Mouse (Mus musculus): Measurements from ENCODE around the gene Mtch1. TPM values are rescaled to one million over a fixed set of nuclear protein-coding genes. Genes with fewer than 3 reads are reported as not detected.
"Not testable (repeated sequence)": the region's sequence is repeated elsewhere in the genome, so short reads cannot be mapped to it uniquely, and the experiment has no call there.

The Mtch1 gene
- polyA plus RNA-seq (2015; fragmentation: Nextera tagmentation; extraction: Ambion mirVana) = 378 and 381 TPM in 2 replicates

GRCm38 (mm10) chr17:29347645-29348256 lies at the start of gene Mtch1:
Gene Mtch1, minus strand, starts transcription at chr17:29347934.
- Histone ChIP-seq H3K4me2 (peak within 1 kb of the TSS; percentile 75), H3K36me3 (ENCODE audit: poor library complexity, severe bottlenecking) (peaks cover 18% of the 10 kb centered on the region), H3K4me3 (peak within 1 kb of the TSS; percentile 87), H3K4me1 (peaks cover 33% of the 10 kb centered on the region), H3K9ac (peak within 1 kb of the TSS; percentile 96), H3K9me3 (replicated peaks) (no peaks in the 10 kb centered on the region), H3K27me3 (no peaks in the 10 kb centered on the region), H3K27ac (peak within 1 kb of the TSS; percentile 92)
- WGBS = 2% methylated on average over 25 of the region's 53 CpGs
- peak; percentile 91 for ATAC-seq

- Histone ChIP-seq H3K36me3 (ENCODE audit: poor library complexity, severe bottlenecking) (no peaks in the 10 kb centered on the region), H3K9ac (no peak overlapping the region), H3K27ac (no peak overlapping the region), H3K4me3 (no peak overlapping the region), H3K4me1 (peaks cover 22% of the 10 kb centered on the region), H3K27me3 (0 out of 2 replicates have a peak, but pooled peaks cover 9% of the 10 kb centered on the region), H3K9me3 (replicated peaks) (no peaks in the 10 kb centered on the region), H3K4me2 (peak overlapping the region; percentile 66)
- WGBS = 18% methylated on average over 6 of the region's 6 CpGs
- peak; percentile 73 for ATAC-seq
These were observed 49.1 kb upstream of the Mtch1 start for GRCm38 (mm10) chr17:29396821-29397242.

- Histone ChIP-seq H3K4me1 (peaks cover 22% of the 10 kb centered on the region), H3K9me3 (replicated peaks) (no peaks in the 10 kb centered on the region), H3K36me3 (ENCODE audit: poor library complexity, severe bottlenecking) (no peaks in the 10 kb centered on the region), H3K27me3 (0 out of 2 replicates have a peak, but pooled peaks cover 6% of the 10 kb centered on the region), H3K9ac (no peak overlapping the region), H3K4me3 (no peak overlapping the region), H3K27ac (no peak overlapping the region), H3K4me2 (no peak overlapping the region)
- no peak for ATAC-seq
- 57% methylated on average over 6 of the region's 6 CpGs for WGBS
These were observed 48.5 kb upstream of the Mtch1 start for GRCm38 (mm10) chr17:29396056-29396799.

- H3K9ac ChIP-seq = no peak overlapping the region
- H3K4me1 ChIP-seq = peaks cover 22% of the 10 kb centered on the region
- H3K4me3 ChIP-seq = no peak overlapping the region
- no peaks in the 10 kb centered on the region for H3K36me3 ChIP-seq (ENCODE audit: poor library complexity, severe bottlenecking)
- ATAC-seq = no peak
- no peak overlapping the region for H3K4me2 ChIP-seq
- H3K27ac ChIP-seq = no peak overlapping the region
- no peaks in the 10 kb centered on the region for H3K9me3 ChIP-seq (replicated peaks)
- H3K27me3 ChIP-seq = 0 out of 2 replicates have a peak, but pooled peaks cover 6% of the 10 kb centered on the region
- 80% methylated on average over 7 of the region's 7 CpGs for WGBS
These were observed 47.6 kb upstream of the Mtch1 start for GRCm38 (mm10) chr17:29395381-29395780.

GRCm38 (mm10) chr17:29394761-29395160 lies 47.0 kb upstream of the Mtch1 start:
- ATAC-seq; H3K27me3 ChIP-seq; H3K9ac ChIP-seq; H3K9me3 ChIP-seq (replicated peaks); H3K36me3 ChIP-seq (ENCODE audit: poor library complexity, severe bottlenecking); H3K27ac ChIP-seq; H3K4me2 ChIP-seq; H3K4me3 ChIP-seq: not testable (repeated sequence)
- WGBS = 74% methylated on average over 2 of the region's 2 CpGs
- H3K4me1 ChIP-seq = peaks cover 22% of the 10 kb centered on the region

- 79% methylated on average over 9 of the region's 9 CpGs for WGBS
- H3K4me2 ChIP-seq = no peak overlapping the region
These were observed 46.5 kb upstream of the Mtch1 start for GRCm38 (mm10) chr17:29394106-29394760.

GRCm38 (mm10) chr17:29393335-29394089 lies 45.8 kb upstream of the Mtch1 start:
- 68% methylated on average over 14 of the region's 14 CpGs for WGBS

More at GRCm38 (mm10) chr17:29394106-29394760, 46.5 kb upstream of the Mtch1 start:
- H3K9ac ChIP-seq = no peak overlapping the region
- no peaks in the 10 kb centered on the region for H3K36me3 ChIP-seq (ENCODE audit: poor library complexity, severe bottlenecking)
- ATAC-seq = no peak
- H3K27me3 ChIP-seq = 0 out of 2 replicates have a peak, but pooled peaks cover 5% of the 10 kb centered on the region
- no peaks in the 10 kb centered on the region for H3K9me3 ChIP-seq (replicated peaks)
- peaks cover 22% of the 10 kb centered on the region for H3K4me1 ChIP-seq
- no peak overlapping the region for H3K4me3 ChIP-seq
- no peak overlapping the region for H3K27ac ChIP-seq

GRCm38 (mm10) chr17:29391280-29391679 lies 43.5 kb upstream of the Mtch1 start:
- Histone ChIP-seq H3K4me3 (no peak overlapping the region), H3K9ac (no peak overlapping the region), H3K27ac (no peak overlapping the region), H3K4me1 (no peaks in the 10 kb centered on the region), H3K4me2 (no peak overlapping the region), H3K27me3 (no peaks in the 10 kb centered on the region), H3K36me3 (ENCODE audit: poor library complexity, severe bottlenecking) (no peaks in the 10 kb centered on the region), H3K9me3 (replicated peaks) (no peaks in the 10 kb centered on the region)
- ATAC-seq = no peak
- WGBS = 91% methylated on average over 8 of the region's 8 CpGs

More at GRCm38 (mm10) chr17:29393335-29394089, 45.8 kb upstream of the Mtch1 start:
- Histone ChIP-seq H3K27ac (no peak overlapping the region), H3K27me3 (no peaks in the 10 kb centered on the region), H3K9me3 (replicated peaks) (no peaks in the 10 kb centered on the region), H3K4me2 (no peak overlapping the region), H3K36me3 (ENCODE audit: poor library complexity, severe bottlenecking) (no peaks in the 10 kb centered on the region), H3K4me3 (no peak overlapping the region), H3K9ac (no peak overlapping the region), H3K4me1 (peaks cover 16% of the 10 kb centered on the region)
- no peak for ATAC-seq

GRCm38 (mm10) chr17:29388978-29389377 lies 41.2 kb upstream of the Mtch1 start:
- H3K4me3 ChIP-seq = no peak overlapping the region
- no peaks in the 10 kb centered on the region for H3K9me3 ChIP-seq (replicated peaks)
- no peaks in the 10 kb centered on the region for H3K36me3 ChIP-seq (ENCODE audit: poor library complexity, severe bottlenecking)
- no peak for ATAC-seq
- H3K9ac ChIP-seq = no peak overlapping the region
- H3K27ac ChIP-seq = no peak overlapping the region
- H3K4me2 ChIP-seq = no peak overlapping the region
- 83% methylated on average over 11 of the region's 11 CpGs for WGBS
- peaks cover 4% of the 10 kb centered on the region; the same call in 1 of the 2 replicates for H3K4me1 ChIP-seq
- H3K27me3 ChIP-seq = no peaks in the 10 kb centered on the region

- Histone ChIP-seq H3K9me3 (replicated peaks) (no peaks in the 10 kb centered on the region), H3K4me2 (no peak overlapping the region), H3K36me3 (ENCODE audit: poor library complexity, severe bottlenecking) (no peaks in the 10 kb centered on the region), H3K27ac (no peak overlapping the region), H3K27me3 (no peaks in the 10 kb centered on the region), H3K4me3 (no peak overlapping the region), H3K9ac (no peak overlapping the region), H3K4me1 (peaks cover 9% of the 10 kb centered on the region; the same call in 1 of the 2 replicates)
- 36% methylated on average over 6 of the region's 6 CpGs for whole genome bisulfite sequencing
- ATAC-seq = no peak
These were observed 38.0 kb upstream of the Mtch1 start for GRCm38 (mm10) chr17:29385746-29386145.

- Histone ChIP-seq H3K36me3 (ENCODE audit: poor library complexity, severe bottlenecking) (no peaks in the 10 kb centered on the region), H3K4me1 (peaks cover 9% of the 10 kb centered on the region; the same call in 1 of the 2 replicates), H3K27ac (no peak overlapping the region), H3K4me3 (no peak overlapping the region), H3K9ac (no peak overlapping the region), H3K27me3 (no peaks in the 10 kb centered on the region), H3K9me3 (replicated peaks) (no peaks in the 10 kb centered on the region), H3K4me2 (no peak overlapping the region)
- no peak for ATAC-seq
- WGBS = 66% methylated on average over 5 of the region's 5 CpGs
These were observed 37.2 kb upstream of the Mtch1 start for GRCm38 (mm10) chr17:29384850-29385438.
